Mouse (Mus musculus): ENCODE measurements around the gene Ros1.

GRCm38 (mm10) chr10:52159704-52160103 lies 35.3 kb downstream of the Ros1 start:
- TF ChIP-seq POLR2A (IDR thresholded peaks at IDR 0.05; ENCODE audit: borderline replicate concordance, control insufficient read depth, low read depth, low read length) (no peak), CTCF (IDR thresholded peaks at IDR 0.05; ENCODE audit: control insufficient read depth, insufficient read depth, low read length) (no peak)

Measured in bone marrow, adult 2 months (tissue).